In genomic region chr4:115784769-115785510, GRCm38 (mm10) we compare ENCODE assay signal across 7 mouse cellular contexts. TPM values are rescaled to one million over a fixed set of nuclear protein-coding genes. Genes with fewer than 3 reads are reported as not detected.
A peak's percentile ranks its signal among the peaks of the same experiment; 100 is the strongest.
DNase-seq lines count a peak whose midpoint lies in the region; ATAC-seq and TF ChIP-seq lines count a peak whose summit lies in the region.

Gene Atpaf1, plus strand, starts transcription at chr4:115784812.

- no peak for TF ChIP-seq CTCF in small intestine, adult 2 months (IDR thresholded peaks at IDR 0.05; ENCODE audit: extremely low read depth, insufficient read length, insufficient replicate concordance, low read depth, low read length)

- peak within 1 kb of the TSS; percentile 82 for H3K9ac ChIP-seq in midbrain, embryonic 12.5 days (replicated peaks)

- peaks cover 5% of the 10 kb centered on the region; the same call in 1 of the 2 replicates for H3K27me3 ChIP-seq in embryonic facial prominence, embryonic 10.5 days (replicated peaks; ENCODE audit: low read depth, poor library complexity, severe bottlenecking)
- peaks cover 6% of the 10 kb centered on the region; the same call in 1 of the 2 replicates for H3K27me3 ChIP-seq in limb, embryonic 10.5 days (ENCODE audit: low read depth, poor library complexity, severe bottlenecking)
- H3K27me3 ChIP-seq in midbrain, embryonic 12.5 days: no peaks in the 10 kb centered on the region
- H3K27me3 ChIP-seq in small intestine, adult 2 months (ENCODE audit: control insufficient read depth, insufficient read depth, low read length): no peaks in the 10 kb centered on the region

- H3K9me3 ChIP-seq in embryonic facial prominence, embryonic 10.5 days: no peaks in the 10 kb centered on the region
- no peaks in the 10 kb centered on the region for H3K9me3 ChIP-seq in limb, embryonic 10.5 days (replicated peaks)
- no peaks in the 10 kb centered on the region for H3K9me3 ChIP-seq in midbrain, embryonic 12.5 days

- H3K27ac ChIP-seq in embryonic facial prominence, embryonic 10.5 days (replicated peaks): peak within 1 kb of the TSS; percentile 90
- H3K27ac ChIP-seq in limb, embryonic 10.5 days: peak within 1 kb of the TSS; percentile 93
- H3K27ac ChIP-seq in midbrain, embryonic 12.5 days (replicated peaks): peak within 1 kb of the TSS; percentile 61
- peak within 1 kb of the TSS; percentile 77 for H3K27ac ChIP-seq in small intestine, adult 2 months (ENCODE audit: insufficient read depth, low read depth, low read length)

- peak; percentile 23; the same call in 1 of the 2 replicates for TF ChIP-seq POLR2A in small intestine, adult 2 months (IDR thresholded peaks at IDR 0.05; ENCODE audit: low read depth, low read length)

- under 1% methylated on average over 69 of the region's 69 CpGs for WGBS in embryonic facial prominence, embryonic 10.5 days
- under 1% methylated on average over 67 of the region's 69 CpGs for WGBS in limb, embryonic 10.5 days
- under 1% methylated on average over 67 of the region's 69 CpGs for WGBS in midbrain, embryonic 12.5 days
- under 1% methylated on average over 69 of the region's 69 CpGs for WGBS in small intestine, adult 2 months

- peak within 1 kb of the TSS; percentile 63 for H3K4me2 ChIP-seq in midbrain, embryonic 12.5 days (replicated peaks)

- H3K4me3 ChIP-seq in embryonic facial prominence, embryonic 10.5 days: peak within 1 kb of the TSS; percentile 87
- H3K4me3 ChIP-seq in limb, embryonic 10.5 days: peak within 1 kb of the TSS; percentile 89
- H3K4me3 ChIP-seq in midbrain, embryonic 12.5 days: peak within 1 kb of the TSS; percentile 79
- peak within 1 kb of the TSS; percentile 93 for H3K4me3 ChIP-seq in small intestine, adult 2 months (ENCODE audit: low read depth, low read length)

- peak; percentile 89 for DNase-seq in adrenal gland, postnatal 14 days
- peak; percentile 84 for DNase-seq in embryonic facial prominence, embryonic 10.5 days (ENCODE audit: low spot score)
- DNase-seq in kidney, adult 11 months: peak; percentile 60
- DNase-seq in limb, embryonic 10.5 days (ENCODE audit: low spot score): peak; percentile 82

- H3K36me3 ChIP-seq in embryonic facial prominence, embryonic 10.5 days (replicated peaks): peaks cover 13% of the 10 kb centered on the region
- peaks cover 23% of the 10 kb centered on the region for H3K36me3 ChIP-seq in limb, embryonic 10.5 days
- H3K36me3 ChIP-seq in midbrain, embryonic 12.5 days: peaks cover 11% of the 10 kb centered on the region
- peaks cover 10% of the 10 kb centered on the region for H3K36me3 ChIP-seq in small intestine, adult 2 months (ENCODE audit: control insufficient read depth, insufficient read depth, low read length)

- peak; percentile 94 for ATAC-seq in granulocyte monocyte progenitor cell, adult 5-6 weeks (replicated peaks; ENCODE audit: poor library complexity, severe bottlenecking)
- ATAC-seq in midbrain, embryonic 12.5 days (ENCODE audit: low FRiP score, low read depth): peak; percentile 94

- H3K4me1 ChIP-seq in embryonic facial prominence, embryonic 10.5 days: peaks cover 14% of the 10 kb centered on the region
- H3K4me1 ChIP-seq in limb, embryonic 10.5 days: peaks cover 15% of the 10 kb centered on the region
- H3K4me1 ChIP-seq in midbrain, embryonic 12.5 days: peaks cover 13% of the 10 kb centered on the region
- peaks cover 7% of the 10 kb centered on the region for H3K4me1 ChIP-seq in small intestine, adult 2 months (ENCODE audit: control insufficient read depth, insufficient read depth, insufficient read length, low read length)

RNA-seq across cellular contexts. Expression of gene Atpaf1, which starts in this region (rescaled TPM):
- 42.6 and 46.2 TPM in 2 replicates for total RNA-seq in adrenal gland, postnatal 14 days (2021)
- polyA plus RNA-seq in embryonic facial prominence, embryonic 10.5 days (2016; fragmentation: Nextera tagmentation; extraction: Ambion mirVana): 47.3 and 56.5 TPM in 2 replicates
- 15.0 and 43.3 TPM in 2 replicates for total RNA-seq in granulocyte monocyte progenitor cell, adult 5-6 weeks (2014; fragmentation: Nextera tagmentation)
- total RNA-seq in granulocyte monocyte progenitor cell, adult 5-6 weeks (2017): 12.4 and 13.9 TPM in 2 replicates
- polyA plus RNA-seq in limb, embryonic 10.5 days (2016; fragmentation: Nextera tagmentation; extraction: Ambion mirVana): 55.8 and 58.0 TPM in 2 replicates
- polyA plus RNA-seq in midbrain, embryonic 12.5 days (2016; fragmentation: Nextera tagmentation; extraction: Ambion mirVana): 41.3 and 44.2 TPM in 2 replicates
- 42.0 and 60.6 TPM in 2 replicates for polyA plus RNA-seq in small intestine, adult 2 months (2012; rRNA removed)

Comparison
In these comparisons a context has a peak if more than half of its experiments do, and no peak if none do; other contexts are left out.
1. Peak in every context shown above with its lines: DNase-seq, ATAC-seq, H3K4me3 ChIP-seq and H3K27ac ChIP-seq.